Mouse (Mus musculus) cerebellum, adult 2 months (tissue): Measurements from ENCODE around the gene Syt11.

Source experiments
- CTCF ChIP-seq: fragments of 200-500 bp; IDR thresholded peaks from 2 replicates; pipeline ENCODE4 v1.5.1; 2011; ENCODE audit warnings: low read depth, mild to moderate bottlenecking, control low read depth, low read length, moderate library complexity, borderline replicate concordance; ENCODE audit not compliant: insufficient read depth
- POLR2A ChIP-seq: fragments of 200-500 bp; IDR thresholded peaks from 2 replicates; pipeline ENCODE4 v1.6.1; 2011; ENCODE audit warnings: low read length, control low read depth, borderline replicate concordance; ENCODE audit not compliant: insufficient read depth

- no peak for TF ChIP-seq CTCF
- TF ChIP-seq POLR2A: no peak
These were observed 18.7 kb downstream of the Syt11 start for GRCm38 (mm10) chr3:88756276-88756675.
